Mouse (Mus musculus) stomach, embryonic 14.5 days (tissue): ENCODE measurements around the gene Slc48a1. TPM values are rescaled to one million over a fixed set of nuclear protein-coding genes. Genes with fewer than 3 reads are reported as not detected.

Experiments used
- ATAC-seq: fragments of 200-750 bp; cut with Nextera tagmentation; 2 replicates; pipeline ENCODE4 v1.8.0; 2017; ENCODE audit warnings: low read depth, moderate TSS enrichment; ENCODE audit not compliant: insufficient number of reproducible peaks, insufficient read depth, low FRiP score
- H3K27ac ChIP-seq: fragments of 300-500 bp; sonication (generic); 2 replicates; pipeline ENCODE4 v1.5.1; 2014; ENCODE audit warnings: mild to moderate bottlenecking, low read length, moderate library complexity, mixed read lengths
- H3K27me3 ChIP-seq: fragments of 300-500 bp; sonication (generic); 2 replicates; pipeline ENCODE4 v1.6.1; 2014; ENCODE audit warnings: low read length, control low read depth, mixed read lengths; ENCODE audit not compliant: control insufficient read depth, insufficient read depth
- H3K36me3 ChIP-seq: fragments of 300-500 bp; sonication (generic); 2 replicates; pipeline ENCODE4 v1.6.1; 2014; ENCODE audit warnings: mild to moderate bottlenecking, control low read depth, low read length, moderate library complexity, mixed read lengths; ENCODE audit not compliant: control insufficient read depth, insufficient read depth
- H3K4me1 ChIP-seq: fragments of 300-500 bp; sonication (generic); 2 replicates; pipeline ENCODE4 v1.6.1; 2014; ENCODE audit warnings: low read length, control low read depth, mixed read lengths; ENCODE audit not compliant: control insufficient read depth, insufficient read depth
- H3K4me2 ChIP-seq: fragments of 300-500 bp; sonication (generic); replicated peaks from 2 replicates; pipeline ENCODE4 v1.6.1; 2014; ENCODE audit warnings: low read depth, low read length, control low read depth
- H3K4me3 ChIP-seq: fragments of 300-500 bp; sonication (generic); 2 replicates; pipeline ENCODE4 v1.5.1; 2014; ENCODE audit warnings: low read depth, low read length, control low read depth
- H3K9ac ChIP-seq: fragments of 300-500 bp; sonication (generic); replicated peaks from 2 replicates; pipeline ENCODE4 v1.6.1; 2014; ENCODE audit warnings: low read depth, mild to moderate bottlenecking, control low read depth, low read length, moderate library complexity, mixed read lengths
- H3K9me3 ChIP-seq: fragments of 300-500 bp; sonication (generic); 2 replicates; pipeline ENCODE4 v1.6.1; 2016; ENCODE audit warnings: low read depth, low read length, control low read depth; ENCODE audit not compliant: control insufficient read depth
- WGBS: fragments of 180-500 bp; shearing (Covaris S2); extraction: QIAGEN DNeasy Blood & Tissue Kit; methylation state at CpG from one replicate; pipeline ENCODE4 v1.1.7; 2014; 5-methylcytosine and 5-hydroxymethylcytosine counted together
- polyA plus RNA-seq: library from polyadenylated mRNA; unstranded; fragments of >200 nt; fragmentation: Nextera tagmentation; extraction: Ambion mirVana; gene quantifications from 2 replicates; pipeline ENCODE4 v1.2.1, GENCODE M21; 2014

The Slc48a1 gene
- polyA plus RNA-seq, 1 experiment from 2014 or later: 23.5 TPM

- Histone ChIP-seq H3K36me3 (no peaks in the 10 kb centered on the region), H3K27ac (peak overlapping the region; percentile 55), H3K9ac (no peak overlapping the region), H3K9me3 (no peaks in the 10 kb centered on the region), H3K27me3 (no peaks in the 10 kb centered on the region), H3K4me3 (no peak overlapping the region), H3K4me1 (peaks cover 23% of the 10 kb centered on the region), H3K4me2 (no peak overlapping the region)
- WGBS: 14% methylated on average over 8 of the region's 8 CpGs
- ATAC-seq: no peak; the same call in 1 of the 2 replicates
Measured at GRCm38 (mm10) chr15:97837491-97838061, 59.3 kb downstream of the Slc48a1 start.

GRCm38 (mm10) chr15:97838395-97838794, 60.1 kb downstream of the Slc48a1 start:
- H3K9me3 ChIP-seq: no peaks in the 10 kb centered on the region
- H3K36me3 ChIP-seq: no peaks in the 10 kb centered on the region
- no peak overlapping the region for H3K4me3 ChIP-seq
- H3K4me1 ChIP-seq: peaks cover 20% of the 10 kb centered on the region
- no peak for ATAC-seq
- H3K27me3 ChIP-seq: no peaks in the 10 kb centered on the region
- H3K27ac ChIP-seq: no peak overlapping the region
- 85% methylated on average over 4 of the region's 4 CpGs for WGBS
- no peak overlapping the region for H3K4me2 ChIP-seq
- no peak overlapping the region for H3K9ac ChIP-seq

GRCm38 (mm10) chr15:97839012-97839411, 60.7 kb downstream of the Slc48a1 start:
- no peak for ATAC-seq
- WGBS: 98% methylated on average over 2 of the region's 2 CpGs
- H3K27ac ChIP-seq: peak overlapping the region; percentile 61; the same call in 1 of the 2 replicates

GRCm38 (mm10) chr15:97839473-97839872, 61.2 kb downstream of the Slc48a1 start:
- WGBS: 90% methylated on average over 4 of the region's 4 CpGs
- H3K9ac ChIP-seq: no peak overlapping the region

More at GRCm38 (mm10) chr15:97839012-97839411, 60.7 kb downstream of the Slc48a1 start:
- Histone ChIP-seq H3K9ac (no peak overlapping the region), H3K9me3 (no peaks in the 10 kb centered on the region), H3K4me1 (peaks cover 20% of the 10 kb centered on the region), H3K4me2 (no peak overlapping the region), H3K4me3 (no peak overlapping the region), H3K36me3 (no peaks in the 10 kb centered on the region), H3K27me3 (no peaks in the 10 kb centered on the region)

GRCm38 (mm10) chr15:97839991-97840455, 61.7 kb downstream of the Slc48a1 start:
- peaks cover 20% of the 10 kb centered on the region for H3K4me1 ChIP-seq
- no peaks in the 10 kb centered on the region for H3K36me3 ChIP-seq
- no peak overlapping the region for H3K4me3 ChIP-seq
- no peaks in the 10 kb centered on the region for H3K27me3 ChIP-seq
- no peaks in the 10 kb centered on the region for H3K9me3 ChIP-seq
- peak; percentile 66; the same call in 1 of the 2 replicates for ATAC-seq
- 27% methylated on average over 3 of the region's 3 CpGs for WGBS
- H3K27ac ChIP-seq: peak overlapping the region; percentile 61; the same call in 1 of the 2 replicates
- no peak overlapping the region for H3K4me2 ChIP-seq
- no peak overlapping the region for H3K9ac ChIP-seq

More at GRCm38 (mm10) chr15:97839473-97839872, 61.2 kb downstream of the Slc48a1 start:
- H3K4me2 ChIP-seq: no peak overlapping the region
- H3K9me3 ChIP-seq: no peaks in the 10 kb centered on the region
- ATAC-seq: no peak
- no peaks in the 10 kb centered on the region for H3K27me3 ChIP-seq
- H3K27ac ChIP-seq: peak overlapping the region; percentile 61; the same call in 1 of the 2 replicates
- H3K4me3 ChIP-seq: no peak overlapping the region
- peaks cover 20% of the 10 kb centered on the region for H3K4me1 ChIP-seq
- no peaks in the 10 kb centered on the region for H3K36me3 ChIP-seq

GRCm38 (mm10) chr15:97840781-97841180, 62.5 kb downstream of the Slc48a1 start:
- Histone ChIP-seq H3K36me3 (no peaks in the 10 kb centered on the region), H3K4me3 (no peak overlapping the region), H3K27me3 (no peaks in the 10 kb centered on the region), H3K9ac (no peak overlapping the region), H3K9me3 (no peaks in the 10 kb centered on the region), H3K27ac (peak overlapping the region; percentile 61; the same call in 1 of the 2 replicates), H3K4me2 (no peak overlapping the region), H3K4me1 (peaks cover 20% of the 10 kb centered on the region)
- ATAC-seq: no peak
- WGBS: 83% methylated on average over 1 of the region's 1 CpGs

GRCm38 (mm10) chr15:97841383-97841782, 63.1 kb downstream of the Slc48a1 start:
- no peak for ATAC-seq
- 90% methylated on average over 6 of the region's 6 CpGs for WGBS
- H3K4me1 ChIP-seq: peaks cover 20% of the 10 kb centered on the region

GRCm38 (mm10) chr15:97842058-97842457, 63.7 kb downstream of the Slc48a1 start:
- Histone ChIP-seq H3K4me2 (no peak overlapping the region), H3K27me3 (no peaks in the 10 kb centered on the region), H3K36me3 (no peaks in the 10 kb centered on the region), H3K9me3 (no peaks in the 10 kb centered on the region), H3K27ac (no peak overlapping the region), H3K4me3 (no peak overlapping the region), H3K9ac (no peak overlapping the region), H3K4me1 (peaks cover 20% of the 10 kb centered on the region)
- ATAC-seq: no peak
- 88% methylated on average over 6 of the region's 6 CpGs for WGBS

More at GRCm38 (mm10) chr15:97841383-97841782, 63.1 kb downstream of the Slc48a1 start:
- Histone ChIP-seq H3K9me3 (no peaks in the 10 kb centered on the region), H3K27me3 (no peaks in the 10 kb centered on the region), H3K4me2 (no peak overlapping the region), H3K4me3 (no peak overlapping the region), H3K27ac (no peak overlapping the region), H3K9ac (no peak overlapping the region), H3K36me3 (no peaks in the 10 kb centered on the region)
